Mouse (Mus musculus) thymus, postnatal 10 days (tissue): ENCODE data around the gene Npas2.

ENCODE experiments used
- DNase-seq, 2 experiments: peaks; one replicate each; pipeline ENCODE4 v3.0.0; 2021; ENCODE audit warnings: low spot score in 2 of 2

Gene Npas2

GRCm38 (mm10) chr1:39283323-39283722 lies 89.8 kb downstream of the Npas2 start:
- DNase-seq, result no peak

DNA sequence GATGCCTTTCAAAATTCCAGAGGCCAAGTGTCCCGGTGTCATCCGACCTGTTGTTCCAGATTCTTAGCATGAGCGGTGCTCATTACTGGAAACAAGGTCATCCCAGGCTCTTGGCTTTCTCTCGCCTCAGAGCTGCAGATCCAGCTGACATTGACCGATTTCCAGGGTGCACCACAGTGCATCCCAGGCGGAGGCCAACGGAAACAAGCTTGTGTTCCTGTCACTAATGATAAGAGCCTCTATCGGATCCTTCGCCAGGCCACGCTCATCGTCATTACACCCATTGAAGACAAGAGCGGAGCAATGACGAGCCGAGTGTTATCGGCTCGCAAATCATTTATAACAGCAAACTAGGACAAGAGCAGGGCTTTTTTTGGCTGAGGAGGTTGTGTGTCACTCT lies 91.3 kb downstream of the Npas2 start:
- no peak for DNase-seq

- DNase-seq, result no peak
Measured at GRCm38 (mm10) chr1:39287076-39287475, 93.5 kb downstream of the Npas2 start.

- no peak for DNase-seq
Measured at GRCm38 (mm10) chr1:39287831-39288230, 94.3 kb downstream of the Npas2 start.

DNA sequence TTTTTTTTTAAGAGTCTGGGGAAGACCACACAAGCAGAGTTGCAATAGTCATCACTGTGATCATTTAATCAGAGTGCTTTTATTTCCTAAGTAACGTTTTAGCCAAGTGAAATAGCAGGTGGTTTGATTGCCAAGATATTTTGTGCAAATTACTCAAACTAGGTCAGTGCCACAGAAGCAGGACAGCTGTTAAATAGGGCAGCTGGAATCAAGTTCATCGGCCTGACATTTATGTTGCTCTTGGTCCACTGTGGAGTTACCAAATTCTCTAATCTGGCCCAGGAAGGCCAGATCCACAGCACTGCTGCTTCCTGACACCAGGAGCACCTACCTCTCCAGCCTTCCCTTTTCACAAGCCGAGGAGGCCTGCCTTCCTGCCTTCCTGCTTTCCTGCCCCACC lies 94.9 kb downstream of the Npas2 start:
- no peak for DNase-seq

GRCm38 (mm10) chr1:39292001-39292400 lies 98.5 kb downstream of the Npas2 start:
- no peak for DNase-seq

DNA sequence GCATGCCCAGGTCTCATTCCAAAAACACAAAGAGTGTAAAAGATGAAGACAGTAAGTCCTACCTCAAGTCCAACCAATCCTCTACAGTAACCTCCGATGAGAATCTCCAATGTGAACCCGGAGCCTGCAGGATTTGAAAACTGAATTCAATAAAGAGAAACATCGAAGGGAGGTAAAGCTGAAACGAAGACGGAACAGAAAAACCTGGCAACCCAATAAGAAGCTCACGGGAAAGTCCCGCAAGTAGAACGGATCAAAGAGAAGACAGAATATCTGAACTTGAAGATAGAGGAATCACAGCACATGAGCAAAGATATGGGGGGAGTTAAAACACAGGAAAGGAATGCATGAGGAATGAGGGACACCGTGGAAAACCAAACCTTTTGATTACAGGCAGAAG lies 104.8 kb downstream of the Npas2 start:
- no peak for DNase-seq

DNA sequence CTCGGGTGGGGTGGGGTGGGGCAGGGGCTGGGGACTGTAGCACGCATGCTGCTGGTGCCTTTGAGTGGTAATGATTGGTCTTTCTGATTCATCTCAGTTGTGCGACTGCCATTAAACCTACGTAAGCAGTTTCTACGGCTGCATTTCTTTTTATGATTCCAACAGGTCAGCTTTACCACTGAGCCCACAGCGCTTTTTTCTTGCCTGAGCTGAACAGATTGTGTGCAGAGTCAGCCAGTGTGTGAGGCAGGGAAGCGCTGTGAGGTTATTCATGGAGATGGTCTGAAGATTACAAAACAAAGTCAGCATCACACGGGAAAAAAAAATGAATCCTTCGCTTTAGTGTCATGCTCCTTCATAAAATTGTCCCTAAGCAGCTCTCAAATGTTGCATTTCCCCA lies 106.7 kb downstream of the Npas2 start:
- DNase-seq, result no peak

DNA sequence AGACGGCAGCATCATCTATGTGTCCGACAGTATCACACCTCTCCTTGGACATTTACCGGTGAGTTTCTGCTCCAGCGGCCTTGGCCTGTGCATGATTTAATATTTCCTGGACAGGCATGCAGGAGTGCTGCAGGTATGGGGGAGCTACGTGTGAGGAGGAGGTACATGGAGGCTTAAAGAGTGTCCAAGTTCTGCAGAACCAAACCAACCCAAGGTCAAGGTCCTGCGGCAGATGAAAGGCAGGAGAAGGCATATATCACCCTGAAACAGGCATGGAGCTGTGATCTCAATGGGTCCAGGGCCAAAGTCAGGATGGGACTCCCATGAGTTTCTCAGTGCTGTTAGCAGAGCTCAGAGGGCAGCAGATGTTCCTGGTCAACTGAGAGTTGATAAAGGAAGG lies 107.1 kb downstream of the Npas2 start:
- no peak for DNase-seq

- DNase-seq, result no peak
Measured at GRCm38 (mm10) chr1:39302246-39302645, 108.7 kb downstream of the Npas2 start.

DNA sequence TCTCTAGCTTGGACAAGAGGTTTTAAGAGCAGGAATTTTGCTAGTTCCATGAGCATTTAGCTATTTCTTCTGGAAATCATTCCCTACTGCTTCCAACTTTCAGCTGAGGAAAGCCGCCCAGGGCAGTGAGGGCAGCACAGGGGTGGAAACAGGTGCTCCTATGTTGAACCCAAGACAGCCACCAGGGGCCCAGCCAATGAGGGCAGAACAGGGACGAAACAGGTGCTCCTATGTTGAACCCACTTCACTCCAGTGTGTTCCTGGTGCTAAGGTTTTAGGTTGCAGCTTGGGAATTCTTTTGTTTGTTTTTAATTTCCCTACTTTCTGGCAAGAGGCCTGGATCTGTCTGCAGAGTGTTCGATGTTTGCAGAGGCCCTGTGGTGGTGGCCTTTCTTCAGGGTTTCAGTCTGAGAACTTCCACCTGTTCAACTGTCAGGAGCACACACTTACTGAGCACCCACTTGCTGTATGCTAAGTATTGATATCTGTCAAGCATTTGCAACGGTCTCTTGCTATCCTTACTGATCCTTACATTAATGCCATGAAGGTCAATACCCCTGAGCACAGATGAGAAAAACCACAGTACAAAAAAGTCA lies 109.6 kb downstream of the Npas2 start:
- no peak for DNase-seq

DNA sequence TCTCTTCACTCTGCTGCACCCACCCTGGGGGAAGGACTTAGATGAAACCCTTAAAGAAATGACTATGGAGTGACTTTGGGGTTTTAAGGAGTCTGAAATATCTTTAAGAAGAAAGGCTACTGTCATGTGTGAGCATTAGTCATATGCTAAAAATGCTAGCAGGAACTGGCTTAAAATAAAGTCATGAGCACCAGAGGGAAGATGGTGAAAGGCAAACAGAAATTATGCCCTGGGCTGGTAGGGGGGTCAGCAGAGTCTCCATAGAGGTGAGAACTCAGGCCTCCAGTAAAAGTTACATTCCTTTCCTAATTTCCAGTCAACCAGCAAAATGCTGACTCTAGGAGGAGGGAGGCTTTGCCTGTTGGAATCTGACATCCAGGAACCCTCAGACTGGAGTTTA lies 113.8 kb downstream of the Npas2 start:
- no peak for DNase-seq

DNA sequence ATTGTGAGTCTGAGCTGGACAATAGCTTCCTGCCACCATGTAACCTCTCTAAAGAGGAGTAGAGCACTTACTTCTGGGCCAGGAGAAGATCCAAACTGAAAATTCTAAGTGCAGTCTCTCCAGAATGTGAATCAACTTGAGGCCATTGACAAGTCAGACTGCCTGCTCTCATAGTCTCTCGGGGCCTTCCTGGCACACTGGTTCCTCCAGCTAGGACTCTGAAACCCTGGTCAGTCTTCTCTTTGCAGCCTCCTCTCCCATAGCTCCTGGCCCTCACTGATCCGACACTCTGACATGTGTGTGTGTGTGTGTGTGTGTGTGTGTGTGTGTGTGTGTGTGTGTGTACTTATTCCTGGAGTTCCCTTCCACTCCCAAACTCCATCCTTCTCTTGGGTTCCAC lies 114.4 kb downstream of the Npas2 start:
- no peak for DNase-seq

- no peak for DNase-seq
Measured at GRCm38 (mm10) chr1:39309548-39309947, 116.0 kb downstream of the Npas2 start.

DNA sequence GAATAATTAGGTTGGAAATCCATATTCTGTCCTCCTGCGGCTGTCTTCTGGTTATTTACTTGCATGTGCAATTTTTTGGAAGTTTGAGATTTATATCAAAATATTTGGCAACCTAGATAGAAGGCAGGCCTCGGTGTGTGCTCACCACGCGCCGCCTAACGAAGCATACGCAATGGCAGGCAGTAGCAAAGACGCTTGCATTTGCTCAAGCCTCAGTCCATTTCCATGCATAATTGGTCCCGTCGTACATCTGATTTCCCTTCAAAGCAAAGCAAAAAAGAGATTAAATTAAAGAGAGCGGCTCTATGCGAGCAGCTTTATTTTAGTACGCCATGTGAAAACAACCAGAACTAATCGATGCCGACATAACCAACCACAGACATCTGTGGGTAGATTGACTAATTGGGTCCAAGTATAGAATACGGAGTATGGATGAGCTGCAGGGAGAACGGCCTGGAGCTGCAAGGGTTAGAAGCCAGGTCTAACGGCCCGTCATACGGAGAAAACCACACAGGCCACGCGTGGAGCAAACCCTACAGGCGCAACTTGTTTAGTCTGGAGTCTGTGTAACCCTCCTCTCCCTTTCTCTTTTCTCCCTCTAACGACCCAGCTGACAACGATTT lies 118.9 kb downstream of the Npas2 start:
- no peak for DNase-seq

DNA sequence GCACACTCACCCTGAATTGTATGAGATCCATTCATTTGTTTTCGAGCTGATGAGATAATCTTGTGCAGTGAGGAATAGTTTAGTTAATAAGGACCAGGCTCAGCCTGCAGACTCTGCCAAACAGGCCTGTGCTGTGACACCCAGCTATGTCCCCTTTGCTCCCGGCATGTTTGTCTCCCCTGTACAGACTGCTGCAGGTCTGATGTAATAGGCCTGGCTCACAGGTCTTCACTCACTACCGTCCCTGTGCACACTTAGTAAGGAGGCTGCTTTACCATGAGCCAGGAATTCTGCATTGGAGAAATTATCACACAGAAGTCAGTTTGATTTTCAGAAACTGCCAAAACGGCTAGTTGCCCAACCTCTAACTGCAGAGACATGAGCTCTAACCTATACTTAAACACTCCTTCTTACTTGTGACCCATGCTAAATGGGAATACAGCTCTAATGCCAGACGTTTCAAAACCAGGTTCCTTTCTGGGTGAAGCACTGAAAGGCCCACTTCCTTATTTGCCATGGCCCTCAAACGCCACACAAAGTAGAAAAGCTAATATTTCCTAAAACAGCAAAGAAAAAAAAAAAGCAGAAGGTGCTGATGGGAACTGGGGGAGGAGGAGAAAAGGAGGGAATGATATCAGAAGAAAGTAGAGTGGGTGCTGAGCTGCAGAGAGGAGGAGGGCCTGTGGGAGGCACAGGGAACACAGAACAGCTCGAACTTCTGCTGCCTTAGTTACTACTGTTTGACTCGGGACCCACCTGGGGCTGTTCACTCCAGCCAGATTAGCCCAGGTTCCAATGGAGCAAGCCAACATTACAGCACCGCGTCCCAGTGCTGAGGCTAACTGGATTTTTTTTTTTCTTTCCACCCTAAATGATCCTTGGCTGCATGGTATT lies 120.1 kb downstream of the Npas2 start:
- no peak for DNase-seq

DNA sequence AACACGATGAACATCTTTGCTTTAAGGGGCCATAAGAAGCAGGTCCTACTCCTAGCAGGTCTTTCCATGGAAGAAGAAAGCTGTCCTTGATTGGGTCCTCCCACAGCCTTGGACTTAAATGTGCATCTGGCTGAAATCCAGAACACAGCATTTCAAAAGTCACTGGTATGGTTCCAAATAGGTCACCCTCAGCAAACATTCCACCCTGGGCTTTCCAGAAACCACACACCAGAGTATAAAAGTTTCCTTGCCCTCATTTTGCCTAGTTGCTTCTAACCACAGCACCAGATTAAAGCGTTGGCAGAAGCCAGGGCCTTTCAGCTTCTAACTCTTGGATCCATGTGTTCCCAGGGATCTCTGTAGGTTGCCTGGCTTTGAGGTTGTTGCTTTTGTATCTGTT lies 124.4 kb downstream of the Npas2 start:
- no peak for DNase-seq

DNA sequence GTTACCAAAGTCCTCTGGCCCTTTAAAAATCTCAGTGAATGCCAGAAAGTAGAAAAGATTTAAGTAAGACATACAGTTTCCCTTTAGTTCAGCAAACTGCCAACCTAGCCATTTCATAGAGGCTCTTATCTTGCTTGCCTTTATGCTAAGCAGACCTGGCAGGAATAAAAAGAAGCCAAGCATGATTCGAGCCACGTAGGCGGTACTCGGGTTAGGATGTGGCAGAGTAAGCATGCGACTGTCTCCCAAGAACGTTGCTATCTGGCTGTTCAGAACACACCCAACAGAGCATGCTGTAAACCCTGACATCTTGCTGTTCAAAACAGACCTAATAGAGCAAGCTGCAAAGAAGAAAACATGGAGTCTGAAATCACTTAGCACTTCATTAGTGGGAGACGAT lies 125.3 kb downstream of the Npas2 start:
- no peak for DNase-seq

GRCm38 (mm10) chr1:39321954-39322353 lies 128.4 kb downstream of the Npas2 start:
- no peak for DNase-seq

DNA sequence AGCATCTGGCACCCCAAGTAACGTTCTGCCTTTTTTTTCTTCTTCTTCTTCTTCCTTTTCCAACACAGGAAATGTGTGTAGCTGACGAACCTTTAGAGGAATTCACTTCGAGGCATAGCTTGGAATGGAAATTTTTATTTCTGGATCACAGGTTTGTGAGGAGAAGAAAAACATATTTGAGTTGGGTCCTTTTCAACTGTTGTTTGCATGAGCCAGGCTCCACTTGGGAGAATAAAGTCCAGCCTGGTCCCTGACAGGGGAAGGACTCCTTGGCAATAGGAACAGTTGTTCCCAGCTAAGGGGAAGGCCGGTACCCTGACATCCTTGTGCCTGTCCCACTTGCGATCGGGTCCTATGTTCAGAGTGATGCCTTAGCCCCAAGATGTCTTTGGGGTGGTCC lies 131.7 kb downstream of the Npas2 start:
- DNase-seq, result no peak

GRCm38 (mm10) chr1:39327546-39327945 lies 134.0 kb downstream of the Npas2 start:
- DNase-seq, result no peak

DNA sequence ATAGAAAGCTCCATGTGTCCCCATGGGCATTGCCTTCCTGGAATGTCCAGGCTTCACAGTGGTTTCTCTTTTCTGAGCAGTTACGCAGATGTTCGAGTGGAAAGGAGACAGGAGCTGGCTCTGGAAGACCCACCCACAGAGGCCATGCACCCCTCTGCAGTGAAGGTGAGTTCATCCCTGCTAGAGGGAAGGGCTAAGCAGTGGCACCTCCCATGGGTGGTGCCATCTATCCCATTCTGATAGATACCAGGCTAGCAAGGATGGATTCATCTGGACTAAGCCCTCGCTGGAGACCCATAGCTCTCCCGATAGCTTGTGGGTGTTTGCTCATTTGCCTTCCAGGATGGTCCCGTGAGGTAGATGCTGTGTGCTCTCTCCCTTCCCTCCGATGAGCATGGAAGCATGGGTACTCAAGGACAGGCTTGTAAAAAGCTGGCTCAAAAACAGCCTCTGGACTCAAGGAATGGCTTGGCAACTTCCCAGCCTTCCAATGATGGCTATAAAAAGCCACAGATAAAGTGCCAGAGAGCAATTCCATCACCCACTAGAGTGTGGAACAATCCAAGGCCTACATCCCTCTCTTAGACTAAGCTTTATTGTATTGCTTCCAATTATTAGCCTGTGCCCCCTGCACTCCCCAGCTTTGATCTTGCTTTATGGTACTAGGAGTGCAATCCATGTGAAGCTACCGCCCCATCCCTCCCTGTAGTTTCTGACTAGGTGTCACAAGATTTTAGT lies 137.5 kb downstream of the Npas2 start:
- DNase-seq, result no peak
